Mouse (Mus musculus): ENCODE measurements around the gene Wdr46.
"Not testable (repeated sequence)": the region's sequence is repeated elsewhere in the genome, so short reads cannot be mapped to it uniquely, and the experiment has no call there.

Wdr46 gene

GRCm38 (mm10) chr17:33952015-33952414 lies 11.6 kb downstream of the Wdr46 start:
- DNase-seq (ENCODE audit: low read depth, low spot score): not testable (repeated sequence)

GRCm38 (mm10) chr17:33952879-33953278 lies 12.4 kb downstream of the Wdr46 start:
- DNase-seq (ENCODE audit: low read depth, low spot score): no peak

GRCm38 (mm10) chr17:33953310-33953709 lies 12.8 kb downstream of the Wdr46 start:
- DNase-seq (ENCODE audit: low read depth, low spot score): no peak

GRCm38 (mm10) chr17:33953961-33954565 lies 13.6 kb downstream of the Wdr46 start:
- no peak for DNase-seq (ENCODE audit: low read depth, low spot score)

- no peak for DNase-seq (ENCODE audit: low read depth, low spot score)
Measured at GRCm38 (mm10) chr17:33954646-33955554, 14.4 kb downstream of the Wdr46 start.

- DNase-seq (ENCODE audit: low read depth, low spot score): peak; percentile 98
Measured at GRCm38 (mm10) chr17:33955555-33956214, 15.2 kb downstream of the Wdr46 start, which contains the start of the genes Vps52 and Rps18. TSS of gene Vps52 (plus strand) at chr17:33955812. TSS of gene Rps18 (minus strand) at chr17:33956001.

GRCm38 (mm10) chr17:33956336-33956735 lies 15.9 kb downstream of the Wdr46 start:
- no peak for DNase-seq (ENCODE audit: low read depth, low spot score)

- DNase-seq (ENCODE audit: low read depth, low spot score): no peak
Measured at GRCm38 (mm10) chr17:33957493-33957892, 17.0 kb downstream of the Wdr46 start.

GRCm38 (mm10) chr17:33958451-33958850 lies 18.0 kb downstream of the Wdr46 start:
- no peak for DNase-seq (ENCODE audit: low read depth, low spot score)

GRCm38 (mm10) chr17:33959135-33959534 lies 18.7 kb downstream of the Wdr46 start:
- DNase-seq (ENCODE audit: low read depth, low spot score): no peak

- DNase-seq (ENCODE audit: low read depth, low spot score): no peak
Measured at GRCm38 (mm10) chr17:33959948-33960347, 19.5 kb downstream of the Wdr46 start.

- DNase-seq (ENCODE audit: low read depth, low spot score): no peak
Measured at GRCm38 (mm10) chr17:33962876-33963275, 22.4 kb downstream of the Wdr46 start.

GRCm38 (mm10) chr17:33965082-33965845 lies 24.8 kb downstream of the Wdr46 start:
- no peak for DNase-seq (ENCODE audit: low read depth, low spot score)

- DNase-seq (ENCODE audit: low read depth, low spot score): no peak
Measured at GRCm38 (mm10) chr17:33965846-33966550, 25.5 kb downstream of the Wdr46 start.

GRCm38 (mm10) chr17:33968489-33968888 lies 28.0 kb downstream of the Wdr46 start:
- peak; percentile 63 for DNase-seq (ENCODE audit: low read depth, low spot score)

- no peak for DNase-seq (ENCODE audit: low read depth, low spot score)
Measured at GRCm38 (mm10) chr17:33968927-33969326, 28.5 kb downstream of the Wdr46 start.

GRCm38 (mm10) chr17:33969394-33969793 lies 28.9 kb downstream of the Wdr46 start:
- DNase-seq (ENCODE audit: low read depth, low spot score): no peak

GRCm38 (mm10) chr17:33972691-33973090 lies 32.2 kb downstream of the Wdr46 start:
- DNase-seq (ENCODE audit: low read depth, low spot score): no peak

- no peak for DNase-seq (ENCODE audit: low read depth, low spot score)
Measured at GRCm38 (mm10) chr17:33973572-33973971, 33.1 kb downstream of the Wdr46 start.

- DNase-seq (ENCODE audit: low read depth, low spot score): no peak
Measured at GRCm38 (mm10) chr17:33977861-33978557, 37.5 kb downstream of the Wdr46 start.
